Mouse (Mus musculus) forebrain, postnatal 0 days (tissue): Measurements from ENCODE around the gene Ttc21a. TPM values are rescaled to one million over a fixed set of nuclear protein-coding genes. Genes with fewer than 3 reads are reported as not detected.

Experiments
- ATAC-seq: fragments of 200-750 bp; cut with Nextera tagmentation; 2 replicates; pipeline ENCODE4 v1.8.0; 2017; ENCODE audit warnings: mild to moderate bottlenecking, moderate library complexity
- DNase-seq: peaks from one replicate; pipeline ENCODE4 v3.0.0-alpha.2; 2015
- H3K27ac ChIP-seq: fragments of 300-500 bp; sonication (generic); 2 replicates; pipeline ENCODE4 v1.5.1; 2014; ENCODE audit warnings: low read depth, mild to moderate bottlenecking, antibody characterized with exemption, low read length, moderate library complexity, mixed read lengths
- H3K27me3 ChIP-seq: fragments of 300-500 bp; sonication (generic); 2 replicates; pipeline ENCODE4 v1.6.1; 2014; ENCODE audit warnings: mild to moderate bottlenecking, low read length, mixed read lengths; ENCODE audit not compliant: insufficient read depth
- H3K36me3 ChIP-seq: fragments of 300-500 bp; sonication (generic); 2 replicates; pipeline ENCODE4 v1.6.1; 2014; ENCODE audit warnings: mild to moderate bottlenecking, moderate library complexity; ENCODE audit not compliant: insufficient read depth
- H3K4me1 ChIP-seq: fragments of 300-500 bp; sonication (generic); 2 replicates; pipeline ENCODE4 v1.6.1; 2014; ENCODE audit warnings: antibody characterized with exemption; ENCODE audit not compliant: insufficient read depth
- H3K4me2 ChIP-seq: fragments of 300-500 bp; sonication (generic); 2 replicates; pipeline ENCODE4 v1.6.1; 2014; ENCODE audit warnings: low read depth, mild to moderate bottlenecking, moderate library complexity
- H3K4me3 ChIP-seq: fragments of 300-500 bp; sonication (generic); 2 replicates; pipeline ENCODE4 v1.5.1; 2014; ENCODE audit warnings: low read depth, low read length, mixed read lengths
- H3K9ac ChIP-seq: fragments of 300-500 bp; sonication (generic); 2 replicates; pipeline ENCODE4 v1.6.1; 2014; ENCODE audit warnings: mild to moderate bottlenecking
- H3K9me3 ChIP-seq: fragments of 300-500 bp; sonication (generic); 2 replicates; pipeline ENCODE4 v1.6.1; 2016; ENCODE audit warnings: low read length
- CTCF ChIP-seq: sonication (generic); IDR thresholded peaks from 2 replicates; pipeline ENCODE4 v1.5.1; 2016; ENCODE audit warnings: antibody characterized with exemption, control low read depth, low read depth
- WGBS: fragments of 180-500 bp; shearing (Covaris S2); extraction: QIAGEN DNeasy Blood & Tissue Kit; methylation state at CpG from one replicate; pipeline ENCODE4 v1.1.7; 2014; 5-methylcytosine and 5-hydroxymethylcytosine counted together
- polyA plus RNA-seq: library from polyadenylated mRNA; unstranded; fragments of >200 nt; fragmentation: Nextera tagmentation; extraction: Ambion mirVana; gene quantifications from 2 replicates; pipeline ENCODE4 v1.2.1, GENCODE M21; 2015
- total RNA-seq: library from RNA; depleted of rRNA; stranded (reverse); fragments of >200 nt; gene quantifications from 2 replicates; pipeline ENCODE4 v1.2.3, GENCODE M21; 2014

Ttc21a gene
- total and polyA plus RNA-seq, 2 experiments from 2014 or later = 0.85 to 4.3 TPM

- DNase-seq (no peak), ATAC-seq (no peak)
- no peaks in the 10 kb centered on the region for H3K9me3 ChIP-seq
- no peak overlapping the region for H3K27ac ChIP-seq
- no peak overlapping the region for H3K4me3 ChIP-seq
- H3K4me1 ChIP-seq = peaks cover 11% of the 10 kb centered on the region
- H3K4me2 ChIP-seq = no peak overlapping the region
- H3K27me3 ChIP-seq = no peaks in the 10 kb centered on the region
- H3K36me3 ChIP-seq = no peaks in the 10 kb centered on the region
- no peak for TF ChIP-seq CTCF
- H3K9ac ChIP-seq = no peak overlapping the region
- WGBS = 79% methylated on average over 7 of the region's 7 CpGs
Observed at GRCm38 (mm10) chr9:119969811-119970210, 32.4 kb downstream of the Ttc21a start.

DNA sequence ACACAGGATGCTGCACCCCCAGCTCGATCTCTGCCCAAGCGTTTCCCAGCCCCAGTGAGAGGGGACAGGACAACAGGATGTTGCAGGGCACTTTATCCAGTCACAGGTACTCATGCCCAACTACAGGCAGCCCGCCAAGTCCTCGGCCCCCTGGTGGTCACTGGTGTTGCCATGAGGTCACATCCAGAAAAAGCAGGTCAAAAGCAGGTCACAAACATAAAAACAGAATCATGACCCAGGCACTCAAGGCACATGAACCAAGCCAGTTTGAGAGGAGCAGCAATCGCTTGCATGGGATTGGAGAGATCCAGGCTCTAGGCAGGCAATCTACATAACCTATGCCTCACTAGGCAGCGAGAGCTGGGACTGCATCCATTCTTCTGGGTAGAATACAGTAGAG is 32.8 kb downstream of the Ttc21a start:
- no peak overlapping the region for H3K9ac ChIP-seq
- no peak overlapping the region for H3K4me2 ChIP-seq
- peak; percentile 58 for TF ChIP-seq CTCF
- DNase-seq (no peak), ATAC-seq (no peak)
- no peaks in the 10 kb centered on the region for H3K27me3 ChIP-seq
- H3K9me3 ChIP-seq = no peaks in the 10 kb centered on the region
- H3K36me3 ChIP-seq = no peaks in the 10 kb centered on the region
- H3K27ac ChIP-seq = peak overlapping the region; percentile 58
- peaks cover 11% of the 10 kb centered on the region for H3K4me1 ChIP-seq
- 30% methylated on average over 6 of the region's 6 CpGs for WGBS
- no peak overlapping the region for H3K4me3 ChIP-seq

DNA sequence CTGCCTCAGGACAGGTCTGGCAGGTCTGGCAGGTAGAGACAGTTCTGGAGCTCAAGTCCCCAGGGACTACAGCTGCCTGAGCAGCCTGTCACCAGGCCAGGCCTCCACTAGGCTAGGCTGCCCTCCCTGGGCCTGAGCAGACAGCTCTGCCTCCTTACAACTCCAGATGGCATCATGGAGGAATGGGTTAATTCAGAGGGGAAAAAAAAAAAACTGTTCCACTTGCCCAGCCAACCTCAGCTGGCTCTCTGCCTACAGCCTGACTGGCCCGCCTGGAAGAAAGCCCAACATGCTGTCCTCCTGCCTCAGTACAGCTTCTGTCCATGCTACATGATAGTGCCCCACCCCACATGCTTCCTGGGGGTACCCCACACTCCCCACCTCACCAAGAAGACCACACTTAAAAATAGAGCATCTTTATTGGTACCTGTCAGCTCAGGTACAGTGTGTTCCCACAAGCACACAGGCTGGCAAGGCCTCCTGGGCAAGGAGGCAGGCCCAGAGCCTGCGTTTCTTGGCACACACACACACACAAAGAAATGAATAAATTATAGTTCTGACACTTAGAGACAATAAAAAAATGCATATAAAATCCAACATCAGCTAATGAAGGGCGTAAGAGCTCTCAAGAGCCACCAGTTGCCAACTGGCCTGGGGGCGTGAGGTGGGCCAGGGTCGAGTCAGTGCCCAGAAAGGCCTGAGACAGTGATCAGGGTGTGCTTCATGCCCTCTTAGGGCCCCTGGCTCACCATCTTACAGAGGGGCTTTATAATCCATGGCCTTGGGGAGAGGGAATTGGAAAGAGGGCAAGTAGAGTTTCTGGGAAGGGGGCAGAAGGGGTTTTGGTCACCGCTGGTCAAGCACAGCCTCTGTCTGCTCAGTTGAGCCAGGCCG is 33.6 kb downstream of the Ttc21a start:
- no peak overlapping the region for H3K4me3 ChIP-seq
- TF ChIP-seq CTCF = no peak
- 46% methylated on average over 7 of the region's 7 CpGs for WGBS
- H3K27me3 ChIP-seq = no peaks in the 10 kb centered on the region
- H3K4me2 ChIP-seq = no peak overlapping the region
- H3K9ac ChIP-seq = peak overlapping the region; percentile 18; the same call in 1 of the 2 replicates
- H3K9me3 ChIP-seq = no peaks in the 10 kb centered on the region
- ATAC-seq (peak; percentile 77), DNase-seq (peak; percentile 79)
- H3K27ac ChIP-seq = peak overlapping the region; percentile 58
- no peaks in the 10 kb centered on the region for H3K36me3 ChIP-seq
- peaks cover 11% of the 10 kb centered on the region for H3K4me1 ChIP-seq

DNA sequence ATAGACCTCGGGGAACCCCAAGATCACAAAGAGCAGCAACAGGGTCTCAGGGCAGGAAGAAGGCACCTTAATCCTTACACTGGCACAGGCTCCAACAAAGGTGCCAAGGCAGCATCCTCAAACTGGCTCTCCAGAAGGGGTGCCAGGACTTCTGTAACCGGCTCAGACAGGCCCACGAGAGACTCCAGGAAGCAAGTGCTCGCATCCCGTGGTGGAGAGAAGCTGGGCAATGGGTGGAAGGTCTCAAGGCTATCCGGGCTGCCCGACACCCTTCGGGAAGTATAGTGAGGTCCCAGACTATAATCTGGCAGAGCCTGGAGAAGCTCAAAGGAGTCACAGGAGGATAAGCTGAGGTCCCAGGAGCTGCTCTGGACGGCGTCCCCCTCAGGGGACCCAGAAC is 34.8 kb downstream of the Ttc21a start:
- no peak for TF ChIP-seq CTCF
- ATAC-seq (no peak), DNase-seq (no peak)
- no peaks in the 10 kb centered on the region for H3K36me3 ChIP-seq
- H3K9ac ChIP-seq = no peak overlapping the region
- no peak overlapping the region for H3K4me2 ChIP-seq
- 83% methylated on average over 10 of the region's 10 CpGs for WGBS
- H3K4me1 ChIP-seq = peaks cover 11% of the 10 kb centered on the region
- no peak overlapping the region for H3K27ac ChIP-seq
- no peaks in the 10 kb centered on the region for H3K27me3 ChIP-seq
- H3K4me3 ChIP-seq = no peak overlapping the region
- no peaks in the 10 kb centered on the region for H3K9me3 ChIP-seq

DNA sequence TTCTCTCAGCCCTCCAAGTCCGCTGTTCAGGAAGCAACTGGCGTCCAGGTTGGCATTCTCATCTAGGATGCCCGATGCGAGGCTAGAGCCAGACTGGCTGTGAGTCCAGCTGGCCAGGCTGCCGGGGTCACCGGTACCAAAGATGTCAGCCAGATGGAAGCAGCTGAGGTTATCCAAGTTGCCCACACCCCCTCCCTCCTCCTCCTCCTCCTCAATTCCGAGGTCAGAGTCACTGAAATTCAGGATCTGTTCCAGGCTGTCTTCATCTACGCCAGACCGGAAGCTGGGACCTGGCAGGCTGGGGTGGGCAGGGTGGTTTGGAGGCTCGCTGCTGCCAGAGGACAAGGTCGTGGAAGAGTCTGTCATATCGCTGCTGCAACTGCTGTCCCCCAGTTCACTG is 35.2 kb downstream of the Ttc21a start:
- ATAC-seq = no peak
- no peak for DNase-seq
- H3K36me3 ChIP-seq = no peaks in the 10 kb centered on the region
- H3K4me2 ChIP-seq = no peak overlapping the region
- H3K9ac ChIP-seq = no peak overlapping the region
- WGBS = 72% methylated on average over 12 of the region's 12 CpGs
- H3K27ac ChIP-seq = no peak overlapping the region
- peaks cover 11% of the 10 kb centered on the region for H3K4me1 ChIP-seq
- TF ChIP-seq CTCF = no peak
- H3K9me3 ChIP-seq = no peaks in the 10 kb centered on the region
- no peak overlapping the region for H3K4me3 ChIP-seq
- H3K27me3 ChIP-seq = no peaks in the 10 kb centered on the region

GRCm38 (mm10) chr9:119973281-119973680 is 35.9 kb downstream of the Ttc21a start:
- Histone ChIP-seq H3K27me3 (no peaks in the 10 kb centered on the region), H3K36me3 (no peaks in the 10 kb centered on the region), H3K4me3 (no peak overlapping the region), H3K4me1 (peaks cover 11% of the 10 kb centered on the region), H3K4me2 (no peak overlapping the region), H3K9ac (no peak overlapping the region), H3K27ac (no peak overlapping the region), H3K9me3 (no peaks in the 10 kb centered on the region)
- 89% methylated on average over 23 of the region's 23 CpGs for WGBS
- no peak for ATAC-seq
- DNase-seq = no peak
- no peak for TF ChIP-seq CTCF

- H3K27ac ChIP-seq = no peak overlapping the region
Observed at GRCm38 (mm10) chr9:119973869-119974520, 36.6 kb downstream of the Ttc21a start.

More at GRCm38 (mm10) chr9:119973869-119974520, 36.6 kb downstream of the Ttc21a start:
- H3K9ac ChIP-seq = no peak overlapping the region
- no peak for ATAC-seq
- H3K4me2 ChIP-seq = no peak overlapping the region
- no peaks in the 10 kb centered on the region for H3K36me3 ChIP-seq
- H3K4me1 ChIP-seq = peaks cover 11% of the 10 kb centered on the region
- 93% methylated on average over 27 of the region's 27 CpGs for WGBS
- no peaks in the 10 kb centered on the region for H3K9me3 ChIP-seq
- TF ChIP-seq CTCF = peak; percentile 52
- no peaks in the 10 kb centered on the region for H3K27me3 ChIP-seq
- no peak for DNase-seq
- H3K4me3 ChIP-seq = no peak overlapping the region
